Mouse (Mus musculus) olfactory bulb, adult 2 months (tissue): ENCODE measurements around the gene Gm21905.

ENCODE experiments used
- CTCF ChIP-seq: fragments of 200-500 bp; IDR thresholded peaks from 2 replicates; pipeline ENCODE4 v1.5.1; 2012; ENCODE audit warnings: low read depth, mild to moderate bottlenecking, low read length, moderate library complexity; ENCODE audit not compliant: insufficient read depth
- POLR2A ChIP-seq: fragments of 200-500 bp; IDR thresholded peaks from 2 replicates; pipeline ENCODE4 v1.6.1; 2012; ENCODE audit warnings: mild to moderate bottlenecking, low read depth, low read length, moderate library complexity; ENCODE audit not compliant: insufficient read depth

GRCm38 (mm10) chr5:67947006-67947405 is 785 bp upstream of the Gm21905 start:
- TF ChIP-seq CTCF (no peak), POLR2A (no peak)
